Mouse (Mus musculus) left cerebral cortex, adult 2 months (tissue): ENCODE results near the gene Zg16. TPM values are rescaled to one million over a fixed set of nuclear protein-coding genes. Genes with fewer than 3 reads are reported as not detected.

Source experiments
- DNase-seq, 2 experiments: peaks; one replicate each; pipeline ENCODE4 v3.0.0; 2021 to 2022; ENCODE audit warnings: low spot score in 2 of 2, mixed read lengths in 1 of 2; ENCODE audit errors: extremely low spot score in 1 of 2
- H3K27ac ChIP-seq: fragments of 200-600 bp; 2 replicates; pipeline ENCODE4 v1.8.1; 2022
- H3K4me3 ChIP-seq: fragments of 200-600 bp; 2 replicates; pipeline ENCODE4 v1.8.1; 2022
- CTCF ChIP-seq: fragments of 200-600 bp; IDR thresholded peaks from 2 replicates; pipeline ENCODE4 v1.8.1; 2022; ENCODE audit warnings: antibody characterized with exemption, mild to moderate bottlenecking, moderate library complexity
- intact Hi-C: fragments of 180-260 bp; cut with DNase I; formaldehyde crosslinking; loops from one replicate; pipeline ENCODE4 v1.15.1; 2025
- total RNA-seq, 2 experiments: library from RNA; stranded (reverse); gene quantifications; 2 replicates each; pipeline ENCODE4 v1.2.3; 2021

Zg16 gene
- total RNA-seq, 2 experiments from 2014 or later: not detected

DNA sequence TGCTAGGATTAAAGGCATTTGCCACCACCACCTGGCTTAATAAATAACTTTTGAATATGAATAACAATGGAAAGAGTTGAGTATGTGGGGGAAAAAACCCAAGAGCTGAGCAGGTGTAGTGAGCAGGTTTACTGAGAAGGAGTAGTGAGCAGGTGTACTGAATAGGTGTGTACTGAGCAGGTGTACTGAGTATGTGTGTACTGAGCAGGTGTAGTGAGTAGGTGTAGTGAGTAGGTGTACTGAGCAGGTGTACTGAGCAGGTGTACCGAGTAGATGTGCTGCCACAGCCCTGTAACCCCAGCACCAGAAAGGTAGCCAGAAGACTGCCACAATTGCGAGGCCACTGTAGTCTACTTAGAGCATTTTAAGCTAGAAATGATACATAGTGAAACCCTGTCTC, 2.3 kb downstream of the Zg16 start:
- intact Hi-C loops: no loop called here
- Histone ChIP-seq H3K27ac (no peak overlapping the region), H3K4me3 (no peak overlapping the region)
- no peak for TF ChIP-seq CTCF
- DNase-seq: no peak

DNA sequence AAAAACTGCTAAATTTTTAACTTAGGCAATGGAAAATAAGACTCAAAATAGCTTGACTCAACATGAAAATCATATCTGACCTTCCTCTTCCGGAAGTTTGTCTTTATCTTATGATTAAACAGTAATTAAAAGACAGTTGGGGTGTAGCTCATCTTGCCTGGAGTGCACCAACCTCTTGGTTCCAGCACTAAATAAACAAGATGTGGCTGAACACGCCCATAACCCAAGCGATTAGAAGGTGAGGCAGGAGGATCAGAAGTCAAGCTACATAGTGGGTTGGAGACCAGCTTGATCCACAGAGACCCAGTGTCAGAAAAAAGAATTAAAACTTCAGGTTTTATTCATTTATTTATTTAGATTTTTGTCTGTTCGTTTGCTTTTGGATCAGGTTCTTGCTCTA, 3.4 kb downstream of the Zg16 start:
- no peak overlapping the region for H3K4me3 ChIP-seq
- no peak overlapping the region for H3K27ac ChIP-seq
- no peak for TF ChIP-seq CTCF
- intact Hi-C loops: no loop called here
- DNase-seq: no peak

DNA sequence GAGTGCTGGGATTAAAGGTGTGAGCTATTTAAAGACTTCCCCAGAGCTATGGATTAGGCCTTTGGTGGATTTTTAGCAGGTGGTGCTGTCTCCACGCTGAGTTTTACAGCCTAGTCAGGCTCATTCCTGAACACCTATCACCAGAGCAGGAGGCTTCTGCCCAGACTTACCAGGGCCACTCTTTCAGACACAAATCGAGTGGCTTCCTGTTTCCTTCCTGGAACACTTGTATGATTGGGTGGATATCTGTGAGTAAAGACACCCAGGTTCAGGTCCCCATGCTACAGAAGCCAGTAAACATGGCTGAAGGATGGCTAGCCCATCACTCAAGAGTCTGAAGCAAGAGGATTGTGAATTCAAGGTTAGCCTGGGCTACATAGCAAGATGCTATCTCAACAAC, 4.1 kb downstream of the Zg16 start:
- Histone ChIP-seq H3K27ac (no peak overlapping the region), H3K4me3 (no peak overlapping the region)
- no peak for DNase-seq
- no peak for TF ChIP-seq CTCF
- intact Hi-C loops: no loop called here

DNA sequence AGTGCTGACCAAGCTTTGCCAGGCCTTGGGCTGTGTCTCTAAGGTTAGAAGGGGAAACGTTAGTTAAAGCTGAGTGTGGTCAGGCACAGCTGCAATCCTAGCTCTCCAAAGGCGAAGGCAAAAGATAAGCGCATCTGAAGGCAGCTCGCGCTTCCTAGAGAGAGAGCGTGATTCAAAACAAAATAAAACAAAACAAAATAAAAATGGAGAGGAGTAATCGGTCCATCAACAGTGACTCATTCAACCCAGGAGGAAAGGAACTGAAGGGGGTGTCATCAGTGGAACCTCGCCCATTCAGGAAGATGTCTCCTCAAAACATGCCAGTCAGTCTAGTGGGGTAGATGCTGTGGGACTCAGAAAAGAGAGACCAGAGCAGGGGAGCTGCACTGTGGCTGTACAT, 4.9 kb downstream of the Zg16 start:
- no peak for TF ChIP-seq CTCF
- intact Hi-C loops: no loop called here
- no peak overlapping the region for H3K4me3 ChIP-seq

DNA sequence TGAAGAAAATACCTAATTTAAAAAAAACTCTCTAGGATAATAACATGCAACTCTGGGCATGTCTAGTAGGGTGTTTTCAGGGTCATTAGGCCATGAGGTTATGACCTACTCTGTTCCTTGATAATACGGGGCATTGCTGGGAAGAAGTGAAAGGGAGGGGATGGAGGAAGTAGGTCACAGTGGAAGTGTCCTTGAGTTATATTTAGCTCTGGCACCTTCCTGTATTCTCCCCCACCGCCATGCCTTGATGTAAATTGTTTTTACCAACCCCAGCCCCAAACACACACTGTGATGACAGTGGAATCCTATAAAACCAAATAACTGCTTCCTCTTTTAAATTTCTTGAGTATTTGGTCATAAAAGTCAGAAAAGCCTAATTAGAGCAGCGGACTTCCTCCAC, 7.1 kb downstream of the Zg16 start:
- no peak for DNase-seq

More for the DNA sequence above, 4.9 kb downstream of the Zg16 start:
- no peak for DNase-seq
- no peak overlapping the region for H3K27ac ChIP-seq

DNA sequence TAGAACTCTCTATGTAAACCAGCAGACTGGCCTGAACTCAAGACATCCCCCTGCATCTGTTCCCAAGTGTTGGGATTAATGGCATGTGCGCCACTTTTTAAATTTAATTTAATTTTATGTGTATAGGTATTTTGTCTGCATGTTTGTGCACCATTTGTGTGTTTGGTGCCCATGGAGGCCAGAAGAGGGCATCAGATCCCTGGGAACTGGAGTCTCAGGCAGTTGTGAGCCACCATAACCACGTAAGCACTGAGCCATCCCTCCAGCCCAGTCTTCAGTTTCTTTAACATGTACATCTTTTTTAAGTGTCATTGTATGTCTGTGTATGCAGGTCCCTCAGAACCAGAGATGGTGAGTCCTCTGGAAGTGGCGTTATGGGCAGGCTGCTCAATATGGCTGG, 9.4 kb downstream of the Zg16 start:
- TF ChIP-seq CTCF: no peak; the same call in 1 of the 2 replicates
- no peak overlapping the region for H3K4me3 ChIP-seq
- no peak overlapping the region for H3K27ac ChIP-seq
- intact Hi-C loops: no loop called here
- no peak for DNase-seq

More for the DNA sequence above, 7.1 kb downstream of the Zg16 start:
- intact Hi-C loops: no loop called here
- H3K27ac ChIP-seq: no peak overlapping the region
- H3K4me3 ChIP-seq: no peak overlapping the region
- TF ChIP-seq CTCF: no peak

DNA sequence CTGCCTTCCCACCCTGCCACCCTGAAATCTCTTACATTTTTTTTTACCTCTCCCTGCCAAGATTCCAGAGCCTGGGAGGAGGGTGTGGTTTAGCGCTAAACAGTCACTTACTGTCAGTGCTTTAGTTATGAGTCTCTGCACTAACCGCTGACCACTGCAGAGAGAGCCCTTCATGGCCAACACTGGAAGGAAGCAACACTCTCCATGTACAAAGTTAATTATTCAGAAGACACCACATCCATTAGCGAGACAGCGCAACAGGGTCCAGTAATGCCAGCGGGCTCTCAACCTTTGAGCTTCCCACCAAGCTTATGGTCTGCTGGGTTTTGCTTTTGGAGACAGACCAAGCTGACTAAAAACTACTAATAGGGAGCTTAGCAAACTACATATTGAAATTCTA, 10.9 kb downstream of the Zg16 start:
- H3K4me3 ChIP-seq: no peak overlapping the region
- H3K27ac ChIP-seq: no peak overlapping the region
- TF ChIP-seq CTCF: no peak
- intact Hi-C loops: no loop called here
- DNase-seq: no peak

DNA sequence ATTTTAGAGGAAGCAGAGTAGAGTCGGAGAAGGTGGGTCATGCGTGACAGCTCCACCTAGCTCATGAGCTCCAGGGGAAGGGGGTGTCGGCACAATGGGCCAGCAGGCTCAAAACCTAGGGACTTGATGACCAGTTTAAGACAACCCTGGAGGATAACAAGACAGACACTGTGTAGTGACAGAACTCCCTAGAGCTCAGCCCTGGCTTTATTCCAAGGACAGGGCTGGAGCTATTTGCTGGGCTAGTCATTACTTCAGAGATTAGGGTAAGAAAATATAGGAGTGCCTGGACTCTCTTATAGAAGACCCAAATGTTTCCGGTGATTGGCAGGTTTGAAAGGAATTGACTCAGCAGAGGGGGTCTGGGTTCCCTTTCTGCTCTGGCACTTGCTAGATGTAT, 13.9 kb downstream of the Zg16 start:
- no peak overlapping the region for H3K27ac ChIP-seq
- no peak for DNase-seq
- H3K4me3 ChIP-seq: no peak overlapping the region
- intact Hi-C loops: no loop called here
- TF ChIP-seq CTCF: no peak

DNA sequence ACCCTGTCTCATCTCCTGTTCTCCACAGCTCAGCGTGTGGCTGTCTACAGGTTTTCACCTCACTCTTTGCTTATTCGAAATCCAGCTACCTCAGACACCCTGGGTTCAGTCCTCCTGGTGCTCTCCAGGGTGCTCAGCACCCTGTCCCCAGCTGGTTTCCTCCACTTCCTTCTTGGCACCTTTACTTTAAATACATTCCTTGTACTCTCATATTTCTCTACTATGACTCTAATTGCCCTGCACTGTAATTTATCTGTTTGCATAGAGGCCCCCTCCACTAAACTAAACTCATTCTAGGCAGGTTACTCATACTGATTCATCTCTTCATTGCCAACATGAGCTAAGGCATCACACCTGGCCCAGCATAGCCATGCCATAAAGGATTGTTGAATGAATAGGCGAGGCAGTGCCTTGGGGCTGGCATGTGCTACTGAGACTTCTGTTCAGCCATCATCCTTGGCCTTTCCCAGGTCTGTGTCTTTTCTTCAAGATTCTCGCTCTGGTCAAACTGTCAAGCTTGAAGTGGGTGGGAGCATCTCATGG, 16.2 kb downstream of the Zg16 start:
- TF ChIP-seq CTCF: no peak
- Histone ChIP-seq H3K27ac (no peak overlapping the region), H3K4me3 (no peak overlapping the region)
- intact Hi-C loops: no loop called here
- no peak for DNase-seq

DNA sequence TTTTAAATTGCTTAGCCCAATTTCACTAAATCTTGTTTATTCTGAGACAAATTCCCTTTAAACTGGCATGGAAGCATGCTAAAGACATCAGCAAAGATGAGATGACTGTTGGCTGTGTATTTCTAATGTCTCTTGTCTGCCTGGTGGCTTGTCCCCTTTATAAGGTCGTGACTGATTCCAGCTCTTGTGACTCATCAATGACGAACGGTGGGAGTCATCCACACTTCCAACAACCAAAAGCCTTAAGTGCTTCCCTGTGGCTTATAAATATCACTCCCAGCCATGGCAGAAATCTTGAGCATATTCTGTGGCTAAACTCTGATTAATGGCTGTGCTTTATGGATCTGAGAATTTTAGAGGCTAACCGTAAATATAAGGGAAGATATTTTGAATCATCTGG, 20.8 kb downstream of the Zg16 start:
- intact Hi-C loops: loop anchor here (5.0 kb wide), 1 partner anchor 106 kb away; no protein-coding TSS in a partner anchor
- no peak for TF ChIP-seq CTCF
- Histone ChIP-seq H3K27ac (no peak overlapping the region), H3K4me3 (no peak overlapping the region)
- no peak for DNase-seq

DNA sequence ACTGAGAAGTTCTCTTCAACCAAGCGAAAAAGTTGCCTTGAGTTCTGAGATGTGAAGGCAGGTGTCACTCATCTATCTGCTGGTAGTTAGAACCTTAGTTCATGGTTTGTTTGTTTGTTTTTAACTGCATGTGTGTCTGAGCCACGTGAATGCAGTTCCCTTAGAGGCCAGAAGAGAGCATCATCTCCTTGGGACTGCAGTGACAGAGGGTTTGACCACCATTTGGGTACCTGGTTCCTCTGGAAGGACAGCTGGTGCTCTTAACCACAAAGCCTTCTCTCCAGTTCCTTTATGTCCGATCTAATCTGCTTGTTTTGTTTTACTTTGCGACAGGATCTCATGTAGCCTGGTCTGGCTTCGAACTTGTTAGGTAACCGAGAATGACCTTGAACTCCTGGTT, 21.6 kb downstream of the Zg16 start:
- no peak overlapping the region for H3K27ac ChIP-seq
- intact Hi-C loops: loop anchor here (5.0 kb wide), 1 partner anchor 107 kb away; no protein-coding TSS in a partner anchor
- TF ChIP-seq CTCF: no peak; the same call in 1 of the 2 replicates
- H3K4me3 ChIP-seq: no peak overlapping the region
- no peak for DNase-seq

DNA sequence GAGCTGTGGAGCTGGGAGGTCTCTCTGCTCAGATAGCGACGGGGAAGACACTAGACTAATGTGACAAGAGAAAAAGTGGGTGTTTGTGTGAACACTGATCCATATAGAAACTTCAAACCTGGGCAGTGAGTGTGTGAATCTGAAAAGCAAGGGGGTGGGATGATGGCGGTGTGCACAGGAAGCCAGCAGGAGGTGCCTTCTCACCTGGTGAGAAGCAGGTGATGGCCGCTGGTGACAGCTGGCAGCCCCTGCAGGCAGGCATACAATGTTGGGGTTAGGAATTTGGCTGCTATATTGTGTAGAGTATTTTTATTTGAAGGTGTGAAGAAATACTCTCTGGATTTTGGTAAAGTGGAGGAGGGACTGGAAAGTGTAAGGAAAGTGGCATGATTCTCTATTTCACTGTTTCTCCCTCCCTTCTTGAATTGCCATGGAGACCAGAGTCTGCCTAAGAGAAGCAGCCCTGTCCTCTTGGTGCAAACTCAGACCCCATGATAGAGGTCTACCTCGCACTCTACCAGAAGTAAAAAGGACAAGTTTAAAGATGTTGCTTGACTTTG, 32.0 kb downstream of the Zg16 start:
- H3K27ac ChIP-seq: no peak overlapping the region
- intact Hi-C loops: loop anchor here (5.0 kb wide), 1 partner anchor 37 kb away; the partner anchor contains the start of gene AI467606
- DNase-seq: peak in 1 of 2 experiments; percentile 17
- TF ChIP-seq CTCF: no peak; the same call in 1 of the 2 replicates
- no peak overlapping the region for H3K4me3 ChIP-seq
